Mouse (Mus musculus) stomach, embryonic 14.5 days (tissue): ENCODE results near the gene Grn. TPM values are rescaled to one million over a fixed set of nuclear protein-coding genes. Genes with fewer than 3 reads are reported as not detected.

Source experiments
- ATAC-seq: fragments of 200-750 bp; cut with Nextera tagmentation; 2 replicates; pipeline ENCODE4 v1.8.0; 2017; ENCODE audit warnings: low read depth, moderate TSS enrichment; ENCODE audit not compliant: insufficient number of reproducible peaks, insufficient read depth, low FRiP score
- H3K27ac ChIP-seq: fragments of 300-500 bp; sonication (generic); 2 replicates; pipeline ENCODE4 v1.5.1; 2014; ENCODE audit warnings: mild to moderate bottlenecking, low read length, moderate library complexity, mixed read lengths
- H3K27me3 ChIP-seq: fragments of 300-500 bp; sonication (generic); 2 replicates; pipeline ENCODE4 v1.6.1; 2014; ENCODE audit warnings: low read length, control low read depth, mixed read lengths; ENCODE audit not compliant: control insufficient read depth, insufficient read depth
- H3K36me3 ChIP-seq: fragments of 300-500 bp; sonication (generic); 2 replicates; pipeline ENCODE4 v1.6.1; 2014; ENCODE audit warnings: mild to moderate bottlenecking, control low read depth, low read length, moderate library complexity, mixed read lengths; ENCODE audit not compliant: control insufficient read depth, insufficient read depth
- H3K4me1 ChIP-seq: fragments of 300-500 bp; sonication (generic); 2 replicates; pipeline ENCODE4 v1.6.1; 2014; ENCODE audit warnings: low read length, control low read depth, mixed read lengths; ENCODE audit not compliant: control insufficient read depth, insufficient read depth
- H3K4me2 ChIP-seq: fragments of 300-500 bp; sonication (generic); replicated peaks from 2 replicates; pipeline ENCODE4 v1.6.1; 2014; ENCODE audit warnings: low read depth, low read length, control low read depth
- H3K4me3 ChIP-seq: fragments of 300-500 bp; sonication (generic); 2 replicates; pipeline ENCODE4 v1.5.1; 2014; ENCODE audit warnings: low read depth, low read length, control low read depth
- H3K9ac ChIP-seq: fragments of 300-500 bp; sonication (generic); replicated peaks from 2 replicates; pipeline ENCODE4 v1.6.1; 2014; ENCODE audit warnings: low read depth, mild to moderate bottlenecking, control low read depth, low read length, moderate library complexity, mixed read lengths
- H3K9me3 ChIP-seq: fragments of 300-500 bp; sonication (generic); 2 replicates; pipeline ENCODE4 v1.6.1; 2016; ENCODE audit warnings: low read depth, low read length, control low read depth; ENCODE audit not compliant: control insufficient read depth
- WGBS: fragments of 180-500 bp; shearing (Covaris S2); extraction: QIAGEN DNeasy Blood & Tissue Kit; methylation state at CpG from one replicate; pipeline ENCODE4 v1.1.7; 2014; 5-methylcytosine and 5-hydroxymethylcytosine counted together
- polyA plus RNA-seq: library from polyadenylated mRNA; unstranded; fragments of >200 nt; fragmentation: Nextera tagmentation; extraction: Ambion mirVana; gene quantifications from 2 replicates; pipeline ENCODE4 v1.2.1, GENCODE M21; 2014

Gene Grn
- polyA plus RNA-seq, 1 experiment from 2014 or later, result 122 TPM

DNA sequence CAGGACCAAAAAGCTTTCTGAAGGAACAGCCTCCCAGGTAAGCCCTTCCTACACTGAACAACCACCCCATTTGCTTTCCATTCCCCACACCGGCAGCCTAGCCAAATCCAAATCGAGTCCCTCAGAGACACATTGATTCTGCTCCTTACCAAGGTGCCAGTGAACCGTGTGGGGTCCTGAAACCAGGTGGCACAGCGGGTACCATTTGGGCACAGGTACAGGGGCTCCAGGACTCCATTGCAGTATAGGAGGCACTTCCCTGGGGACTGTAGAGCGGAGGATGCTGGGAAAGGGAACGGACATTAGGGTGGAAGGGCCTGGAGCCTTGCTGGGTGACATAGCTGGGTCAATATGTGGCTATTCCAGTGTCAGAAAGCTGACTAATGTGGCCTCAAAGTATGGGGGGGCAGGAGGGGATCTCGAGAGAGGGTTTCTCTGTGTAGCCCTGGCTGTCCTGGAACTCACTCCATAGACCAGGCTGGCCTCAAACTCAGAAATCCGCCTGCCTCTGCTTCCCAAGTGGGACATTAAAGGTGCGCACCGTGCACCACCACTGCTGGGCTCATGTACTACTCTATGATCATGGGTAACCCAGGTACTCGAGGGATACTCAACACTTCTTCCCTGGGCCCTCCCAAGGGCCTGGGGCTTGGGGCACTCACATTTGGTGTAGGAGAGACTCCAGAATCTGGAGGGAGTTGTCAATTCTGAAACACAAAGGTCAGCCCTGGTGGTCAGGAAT is 24.4 kb upstream of the Grn start:
- Histone ChIP-seq H3K9me3 (no peaks in the 10 kb centered on the region), H3K4me2 (peak overlapping the region; percentile 82), H3K4me1 (peaks cover 17% of the 10 kb centered on the region), H3K4me3 (peak overlapping the region; percentile 81; the same call in 1 of the 2 replicates), H3K9ac (no peak overlapping the region), H3K27ac (no peak overlapping the region), H3K27me3 (0 out of 2 replicates have a peak, but pooled peaks cover under 1% of the 10 kb centered on the region), H3K36me3 (peaks cover 25% of the 10 kb centered on the region)
- no peak for ATAC-seq
- 84% methylated on average over 11 of the region's 11 CpGs for WGBS

DNA sequence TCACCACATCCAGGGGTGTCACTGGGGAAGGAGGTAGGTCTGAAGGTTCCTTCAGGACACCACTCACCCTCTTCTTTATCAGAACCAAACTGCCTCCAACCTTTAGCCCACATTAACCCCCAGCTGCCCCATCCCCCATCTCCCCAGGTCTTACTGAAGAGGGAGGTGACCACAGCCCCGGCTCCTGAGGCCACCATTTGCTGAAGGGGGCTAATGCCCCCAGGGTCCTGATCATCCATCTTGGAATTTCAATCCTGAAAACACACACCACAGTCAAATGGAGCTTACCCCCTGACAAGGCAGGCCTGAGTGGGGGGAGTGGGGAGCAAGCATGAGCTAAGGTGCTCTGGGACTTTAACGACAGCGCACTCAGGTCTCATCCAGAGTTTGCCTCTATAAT is 23.7 kb upstream of the Grn start:
- peaks cover 25% of the 10 kb centered on the region for H3K36me3 ChIP-seq
- 4% methylated on average over 3 of the region's 3 CpGs for WGBS
- peak overlapping the region; percentile 70 for H3K9ac ChIP-seq
- peaks cover 17% of the 10 kb centered on the region for H3K4me1 ChIP-seq
- H3K4me3 ChIP-seq, result peak overlapping the region; percentile 81
- H3K27ac ChIP-seq, result peak overlapping the region; percentile 94; the same call in 1 of the 2 replicates
- H3K27me3 ChIP-seq, result no peaks in the 10 kb centered on the region
- H3K9me3 ChIP-seq, result no peaks in the 10 kb centered on the region
- peak overlapping the region; percentile 82 for H3K4me2 ChIP-seq
- no peak for ATAC-seq

DNA sequence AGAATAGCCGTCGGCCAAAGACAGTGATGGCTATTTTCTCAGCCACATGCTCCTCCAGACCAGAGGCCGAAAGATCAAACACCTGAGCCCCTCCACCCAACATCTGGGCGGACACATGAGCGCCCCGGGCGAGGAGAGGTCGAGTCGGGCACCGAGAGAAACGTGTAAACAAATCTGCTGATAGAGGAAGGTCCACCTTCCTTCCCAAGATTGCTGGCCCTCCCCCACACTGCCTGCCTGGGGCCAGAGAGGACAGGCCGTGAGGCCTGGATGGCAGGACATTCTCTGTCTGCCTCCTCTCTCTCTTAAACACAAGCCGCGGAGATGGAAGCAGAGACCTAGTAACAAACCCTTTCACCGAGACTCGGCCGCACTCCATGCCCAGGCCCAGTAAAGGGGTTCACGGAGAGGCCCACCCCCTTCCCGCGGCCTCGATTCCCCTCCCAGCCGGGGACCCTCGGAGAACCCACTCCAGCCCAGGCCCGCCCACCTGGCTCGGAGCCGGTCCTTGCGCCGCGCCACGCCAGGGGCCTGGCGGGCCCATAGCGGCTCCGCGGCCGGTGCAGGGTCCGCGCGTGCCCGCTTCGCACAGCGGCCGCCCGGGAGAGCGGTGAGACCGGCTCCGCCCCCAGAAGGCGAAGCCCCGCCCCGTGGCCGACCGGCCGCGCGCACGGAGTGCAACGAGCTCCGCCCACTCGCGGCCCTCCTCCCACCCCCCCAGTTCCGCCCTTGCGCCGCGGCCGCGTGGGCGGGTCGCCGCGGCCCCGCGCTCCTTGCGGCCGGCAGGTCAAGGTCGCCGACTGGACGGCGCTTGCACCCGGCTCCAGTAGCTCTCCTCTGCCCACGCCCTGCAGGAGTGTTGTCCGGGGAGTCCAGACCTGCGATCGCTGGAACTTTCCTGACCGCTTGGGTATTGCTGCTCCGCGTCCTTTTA is 22.9 kb upstream of the Grn start:
- Histone ChIP-seq H3K4me2 (peak overlapping the region; percentile 82), H3K9me3 (no peaks in the 10 kb centered on the region), H3K27me3 (no peaks in the 10 kb centered on the region), H3K4me3 (peak overlapping the region; percentile 81), H3K9ac (peak overlapping the region; percentile 70), H3K4me1 (peaks cover 17% of the 10 kb centered on the region), H3K36me3 (peaks cover 25% of the 10 kb centered on the region), H3K27ac (peak overlapping the region; percentile 94)
- WGBS, result under 1% methylated on average over 79 of the region's 85 CpGs
- ATAC-seq, result peak; percentile 77

DNA sequence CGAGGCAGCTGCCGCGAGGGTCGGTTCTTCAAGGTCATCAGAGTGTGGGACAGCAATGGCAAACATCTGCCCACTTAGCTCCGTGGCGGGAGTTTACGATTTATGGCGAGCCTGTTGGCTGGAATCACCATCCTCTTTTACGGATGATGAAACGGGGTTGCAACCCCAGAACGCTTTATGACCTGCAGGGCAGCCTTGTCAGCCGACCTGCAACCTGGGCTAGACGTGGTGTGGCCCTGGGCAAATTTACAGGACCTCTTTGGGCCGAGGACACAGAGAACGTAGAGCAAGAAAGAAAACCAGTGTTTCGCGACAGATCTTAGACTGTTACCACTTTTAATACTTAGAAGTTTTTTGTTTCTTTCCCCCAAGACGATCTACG is 22.3 kb upstream of the Grn start, which contains the start of gene Slc25a39:
Gene Slc25a39, minus strand, starts transcription at position 113 of the 382 bp plus-strand sequence.
- H3K27me3 ChIP-seq, result no peaks in the 10 kb centered on the region
- peaks cover 20% of the 10 kb centered on the region for H3K36me3 ChIP-seq
- H3K4me3 ChIP-seq, result peak within 1 kb of the TSS; percentile 81
- H3K4me1 ChIP-seq, result peaks cover 17% of the 10 kb centered on the region
- H3K4me2 ChIP-seq, result peak within 1 kb of the TSS; percentile 82
- under 1% methylated on average over 19 of the region's 19 CpGs for WGBS
- no peaks in the 10 kb centered on the region for H3K9me3 ChIP-seq
- peak within 1 kb of the TSS; percentile 70 for H3K9ac ChIP-seq
- peak within 1 kb of the TSS; percentile 94 for H3K27ac ChIP-seq
- ATAC-seq, result no peak

DNA sequence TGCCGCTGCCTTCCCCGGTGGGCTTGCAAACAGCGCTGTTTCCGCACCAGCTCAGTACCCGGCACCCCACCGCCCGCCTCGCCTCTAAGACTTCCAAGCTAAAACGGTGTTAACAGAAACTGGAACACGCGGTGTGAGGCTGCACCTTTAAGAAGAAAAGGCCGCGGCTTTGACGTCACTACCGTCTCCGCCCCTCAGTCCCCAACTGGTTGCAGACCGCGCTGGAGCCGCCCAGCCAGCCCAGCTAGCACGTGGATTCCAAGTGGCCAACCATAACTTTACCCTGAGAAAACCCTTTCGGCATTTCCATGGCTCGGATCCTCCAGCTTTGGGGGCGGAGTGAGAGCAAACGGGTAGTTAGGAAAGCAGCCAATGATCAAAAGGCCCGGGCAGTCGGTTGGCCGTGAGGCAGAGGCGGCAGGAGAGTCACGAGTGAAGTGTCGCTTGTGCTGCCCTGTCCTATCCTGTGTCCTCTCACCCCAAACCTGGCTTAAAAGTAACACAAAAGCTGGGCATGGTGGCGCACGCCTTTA is 21.7 kb upstream of the Grn start:
- H3K4me1 ChIP-seq, result peaks cover 17% of the 10 kb centered on the region
- ATAC-seq, result peak; percentile 94

DNA sequence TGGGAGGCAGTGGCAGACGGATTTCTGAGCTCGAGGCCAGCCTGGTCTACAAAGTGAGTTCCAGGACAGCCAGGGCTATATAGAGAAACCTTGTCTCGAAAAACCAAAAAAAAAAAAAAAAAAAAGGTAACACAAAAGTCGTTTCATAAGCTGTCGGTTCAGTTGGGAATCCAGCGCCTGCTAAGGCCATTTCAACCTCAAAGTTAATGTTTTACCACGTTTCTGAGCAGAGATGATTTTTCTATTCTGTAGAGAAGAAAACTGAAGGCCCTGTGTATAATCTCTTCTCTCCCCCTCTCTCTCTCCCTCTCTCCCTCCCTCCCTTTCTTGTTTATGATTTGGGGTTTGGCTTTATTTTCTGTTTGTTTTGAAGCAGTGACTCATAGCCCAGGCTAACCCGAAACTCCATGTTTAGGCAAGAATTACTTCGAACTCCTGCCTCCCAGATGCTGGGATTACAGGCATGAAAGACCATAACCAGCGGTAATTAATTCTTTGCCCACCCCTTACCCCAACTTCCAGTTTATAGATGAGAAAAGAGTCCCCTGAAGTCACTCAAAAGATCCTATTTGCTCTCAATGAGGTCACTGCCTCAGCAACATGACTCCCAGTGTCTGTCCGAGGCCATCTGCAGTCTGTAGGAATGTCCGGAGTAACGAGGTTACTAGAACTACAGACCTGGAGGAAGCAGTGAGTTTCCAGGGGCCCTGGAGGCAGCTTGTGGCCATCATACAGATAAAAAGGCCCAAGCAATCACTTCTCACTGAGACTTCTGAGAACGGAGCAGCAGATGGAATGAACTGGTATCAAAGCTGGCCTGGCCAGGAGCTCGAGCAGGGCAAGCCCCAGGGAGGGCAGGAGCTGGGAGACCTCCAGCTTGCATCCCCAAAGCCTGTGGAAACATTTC is 21.0 kb upstream of the Grn start:
- Histone ChIP-seq H3K9me3 (no peaks in the 10 kb centered on the region), H3K4me1 (peaks cover 17% of the 10 kb centered on the region), H3K27ac (peak overlapping the region; percentile 76; the same call in 1 of the 2 replicates), H3K4me2 (peak overlapping the region; percentile 82), H3K4me3 (peak overlapping the region; percentile 81; the same call in 1 of the 2 replicates), H3K27me3 (no peaks in the 10 kb centered on the region), H3K9ac (no peak overlapping the region), H3K36me3 (peaks cover 7% of the 10 kb centered on the region; the same call in 1 of the 2 replicates)
- no peak for ATAC-seq
- 37% methylated on average over 15 of the region's 15 CpGs for WGBS

More for the DNA sequence above, 21.7 kb upstream of the Grn start:
- Histone ChIP-seq H3K4me3 (peak overlapping the region; percentile 81), H3K36me3 (peaks cover 14% of the 10 kb centered on the region; the same call in 1 of the 2 replicates), H3K4me2 (peak overlapping the region; percentile 82), H3K27me3 (no peaks in the 10 kb centered on the region), H3K9me3 (no peaks in the 10 kb centered on the region), H3K9ac (peak overlapping the region; percentile 40; the same call in 1 of the 2 replicates), H3K27ac (peak overlapping the region; percentile 94)
- WGBS, result under 1% methylated on average over 32 of the region's 32 CpGs

DNA sequence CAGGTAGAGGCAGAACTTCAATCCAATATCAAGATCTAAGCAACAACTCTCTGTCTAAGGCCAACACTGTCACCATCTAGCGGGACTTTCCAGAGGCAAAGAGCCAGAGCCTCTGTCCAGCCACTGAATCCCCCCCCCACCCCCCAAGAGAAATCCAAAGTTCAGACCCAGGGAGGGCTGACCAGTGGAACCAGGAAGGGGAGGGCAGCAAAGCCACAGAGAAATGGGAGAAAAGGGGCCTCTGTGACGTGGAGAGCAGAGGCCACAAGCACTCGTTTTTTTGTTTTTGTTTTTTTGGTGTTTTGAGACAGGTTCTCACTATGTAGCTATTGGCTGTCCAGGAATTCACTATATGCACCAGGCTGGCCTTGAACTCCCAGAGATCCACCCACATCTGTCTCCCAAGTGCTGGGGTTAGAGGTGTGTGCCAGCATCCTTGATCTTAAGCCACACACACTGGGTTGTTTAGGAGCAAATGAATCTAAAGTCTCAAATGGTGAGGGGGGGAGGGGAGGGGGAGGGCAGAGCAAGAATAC is 20.3 kb upstream of the Grn start:
- H3K9ac ChIP-seq, result no peak overlapping the region
- no peaks in the 10 kb centered on the region for H3K9me3 ChIP-seq
- no peak overlapping the region for H3K4me3 ChIP-seq
- H3K27ac ChIP-seq, result no peak overlapping the region
- no peak for ATAC-seq
- H3K27me3 ChIP-seq, result no peaks in the 10 kb centered on the region
- H3K4me1 ChIP-seq, result peaks cover 16% of the 10 kb centered on the region
- WGBS, result 78% methylated on average over 3 of the region's 3 CpGs
- H3K4me2 ChIP-seq, result no peak overlapping the region
- peaks cover under 1% of the 10 kb centered on the region; the same call in 1 of the 2 replicates for H3K36me3 ChIP-seq
